Mouse (Mus musculus): ENCODE measurements around the gene Top1.

DNA sequence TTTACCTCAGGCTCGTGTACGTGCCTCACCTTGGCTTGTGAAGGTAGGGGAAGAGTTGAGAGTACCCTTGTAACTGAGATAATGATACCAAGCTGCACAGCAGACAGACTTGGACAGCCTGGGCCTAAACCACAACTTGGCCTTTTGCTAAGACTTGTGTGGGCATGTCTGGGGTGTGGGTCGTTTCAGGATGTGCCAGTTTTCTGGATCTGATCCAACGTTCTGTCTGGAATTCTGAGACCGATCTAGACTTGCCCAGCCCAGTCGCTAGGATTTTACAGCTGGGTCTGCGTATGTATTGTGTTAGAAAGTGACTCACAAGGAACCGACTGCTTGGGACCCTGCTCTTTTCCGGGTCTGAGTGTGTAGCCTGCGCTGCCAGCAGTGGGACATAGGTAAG is 101.4 kb downstream of the Top1 start:
- TF ChIP-seq TAL1 (IDR thresholded peaks at IDR 0.05; ENCODE audit: low read length) (no peak), GATA1 (IDR thresholded peaks at IDR 0.05; ENCODE audit: low read length) (no peak)

Measured in erythroblast, embryonic 14.5 days (primary cell).